12 mouse cellular contexts compared by ENCODE assay signal in the genomic region with DNA sequence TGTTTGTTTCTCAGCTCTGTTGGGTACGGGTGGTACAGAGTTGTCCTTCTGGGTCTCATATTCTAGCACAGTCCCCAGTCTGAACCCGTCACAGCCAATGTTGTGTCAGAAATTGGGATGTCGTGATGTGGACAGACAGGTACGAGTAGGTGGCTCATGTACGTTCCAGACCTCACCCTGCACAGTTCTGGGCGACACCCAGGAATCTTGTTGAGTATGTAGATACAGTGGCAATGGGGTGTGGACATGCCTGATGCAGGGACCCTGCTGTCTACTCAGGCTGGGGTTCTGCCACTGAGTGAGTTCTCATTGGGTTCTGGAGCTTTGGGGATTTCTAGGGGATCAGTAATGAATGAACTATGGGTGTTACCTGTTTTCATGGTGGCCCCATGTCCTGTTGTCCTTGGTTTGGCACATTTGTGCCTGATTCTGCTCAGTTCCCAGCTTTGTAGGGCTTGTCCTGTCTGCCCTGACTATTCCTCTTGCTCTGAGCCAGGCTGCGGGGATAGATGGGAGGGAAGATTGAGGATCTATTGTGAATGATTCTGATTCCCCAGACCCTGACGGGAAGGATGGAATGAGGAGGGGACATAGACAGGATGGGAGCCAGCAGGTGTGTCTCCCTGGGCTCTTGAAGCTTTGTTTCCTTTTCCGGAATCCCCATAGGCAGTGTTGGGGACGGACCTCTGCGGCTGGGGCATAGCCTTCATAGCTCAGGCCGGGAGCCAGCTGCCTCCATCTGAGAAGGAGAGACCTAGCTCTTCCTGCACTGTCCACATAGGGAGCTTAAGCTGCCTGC.
"Had no signal": no experiment of that assay in that cellular context is flagged by ENCODE, and none has a peak within 500 bp of the region (broad histone marks: within the 10 kb centered on the region; RNA-seq: fewer than 3 reads in every experiment).

No protein-coding gene starts in this region.

- H3K9ac ChIP-seq: kidney, embryonic 15.5 days; liver, embryonic 15.5 days; midbrain, embryonic 13.5 days had no signal

- H3K4me1 ChIP-seq: liver, embryonic 15.5 days had no signal

- H3K27ac ChIP-seq: kidney, embryonic 15.5 days; limb, embryonic 10.5 days; liver, embryonic 15.5 days; midbrain, embryonic 13.5 days had no signal

- H3K36me3 ChIP-seq: kidney, embryonic 15.5 days; liver, embryonic 15.5 days; midbrain, embryonic 13.5 days had no signal

- H3K27me3 ChIP-seq: kidney, embryonic 15.5 days; liver, embryonic 15.5 days; midbrain, embryonic 13.5 days had no signal

- ATAC-seq: midbrain, embryonic 13.5 days had no signal

- DNase-seq: kidney, postnatal 14 days; lung, adult 2 months; lung, postnatal 14 days; right cerebral cortex, adult 18-20 months; right cerebral cortex, postnatal 25 days; thymus, adult 18-20 months; thymus, postnatal 14 days had no signal

- H3K4me3 ChIP-seq: kidney, embryonic 15.5 days; limb, embryonic 10.5 days; liver, embryonic 15.5 days; midbrain, embryonic 13.5 days had no signal

- H3K4me2 ChIP-seq: kidney, embryonic 15.5 days; liver, embryonic 11.5 days; liver, embryonic 15.5 days; midbrain, embryonic 13.5 days had no signal

- H3K9me3 ChIP-seq: kidney, embryonic 15.5 days; limb, embryonic 10.5 days; liver, embryonic 15.5 days; midbrain, embryonic 13.5 days had no signal
